Mouse (Mus musculus): ENCODE measurements around the gene Igsf21. TPM values are rescaled to one million over a fixed set of nuclear protein-coding genes. Genes with fewer than 3 reads are reported as not detected.

The Igsf21 gene
- polyA plus RNA-seq, 1 experiment: not detected

DNA sequence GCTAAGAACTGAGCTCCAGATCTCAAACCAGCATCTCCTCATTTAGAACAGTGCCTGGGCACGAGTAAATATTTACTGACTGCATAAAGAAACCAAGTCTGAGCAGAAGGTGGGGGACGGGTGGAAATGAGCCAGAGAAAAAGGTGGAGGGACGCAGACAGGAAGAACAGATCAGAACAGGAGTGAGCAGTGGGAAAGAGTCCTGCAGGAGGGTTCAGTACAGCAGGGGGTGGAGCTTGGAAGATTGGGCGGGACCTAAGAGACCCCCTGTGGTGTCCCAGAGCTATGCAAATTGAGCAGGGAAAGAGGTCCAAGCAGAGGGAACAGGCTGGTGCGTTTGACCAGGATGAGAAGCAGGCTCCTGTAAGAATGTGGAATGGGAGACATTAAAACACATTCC lies 241.7 kb downstream of the Igsf21 start:
- no peaks in the 10 kb centered on the region for H3K36me3 ChIP-seq (ENCODE audit: control insufficient read depth, insufficient read depth)
- peaks cover 36% of the 10 kb centered on the region for H3K27me3 ChIP-seq (ENCODE audit: control insufficient read depth, insufficient read depth, insufficient read length)
- H3K79me2 ChIP-seq (ENCODE audit: control insufficient read depth, insufficient read depth): no peaks in the 10 kb centered on the region
- no peak for TF ChIP-seq E2F4 (IDR thresholded peaks at IDR 0.05; ENCODE audit: insufficient read depth)
- TF ChIP-seq TCF12 (IDR thresholded peaks at IDR 0.05; ENCODE audit: insufficient read depth, poor library complexity, severe bottlenecking): no peak
- no peak for TF ChIP-seq POLR2AphosphoS2 (IDR thresholded peaks at IDR 0.05; ENCODE audit: insufficient read length, low read depth)
- no peak for TF ChIP-seq POLR2A (IDR thresholded peaks at IDR 0.05; ENCODE audit: insufficient read length, low read depth)
- TF ChIP-seq MYOG (IDR thresholded peaks at IDR 0.05; ENCODE audit: control insufficient read depth in 1 of 3, insufficient read depth in 1 of 3, insufficient read length in 2 of 3, low read depth in 2 of 3): no peak
- TF ChIP-seq CEBPB (IDR thresholded peaks at IDR 0.05; ENCODE audit: insufficient read depth, poor library complexity, severe bottlenecking): no peak
- no peak for TF ChIP-seq SRF (IDR thresholded peaks at IDR 0.05; ENCODE audit: control insufficient read depth, insufficient read length, low read depth)
- no peak for TF ChIP-seq USF1 (IDR thresholded peaks at IDR 0.05; ENCODE audit: low read depth)
- TF ChIP-seq TCF3 (IDR thresholded peaks at IDR 0.05; ENCODE audit: insufficient read length, low read depth): no peak
- no peak for TF ChIP-seq MYOD1 (IDR thresholded peaks at IDR 0.05; ENCODE audit: control insufficient read depth in 1 of 3, insufficient read length in 2 of 3, low read depth in 2 of 3)
- TF ChIP-seq MAX (IDR thresholded peaks at IDR 0.05; ENCODE audit: low read depth): no peak
- TF ChIP-seq REST (IDR thresholded peaks at IDR 0.05; ENCODE audit: insufficient read depth, insufficient read length): no peak
- H3K4me3 ChIP-seq: no peak overlapping the region
- no peak overlapping the region for H3K4me2 ChIP-seq (ENCODE audit: low read depth)
- no peak overlapping the region for H3ac ChIP-seq (ENCODE audit: control insufficient read depth, insufficient read length)

DNA sequence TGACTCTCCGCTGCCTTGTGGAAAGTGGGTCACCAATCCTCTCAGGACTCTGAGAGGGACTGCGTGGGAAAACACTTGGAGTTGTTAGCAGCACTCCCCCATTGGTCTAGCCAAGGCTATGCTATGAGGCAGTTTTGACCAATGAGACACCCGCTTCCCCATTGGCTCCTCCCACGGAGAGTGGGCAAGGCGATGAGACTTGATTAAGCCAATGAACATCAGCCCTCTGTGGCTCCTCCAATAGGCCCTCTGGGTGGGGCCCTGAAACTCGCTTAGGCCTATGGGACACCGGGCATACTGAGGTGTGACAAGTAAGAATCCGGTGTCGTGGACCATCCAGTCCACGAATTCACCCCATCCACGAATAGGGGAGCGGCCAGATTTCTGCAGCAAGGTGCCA lies 242.4 kb downstream of the Igsf21 start:
- Histone ChIP-seq H3ac (ENCODE audit: control insufficient read depth, insufficient read length) (no peak overlapping the region), H3K27me3 (ENCODE audit: control insufficient read depth, insufficient read depth, insufficient read length) (peaks cover 36% of the 10 kb centered on the region), H3K36me3 (ENCODE audit: control insufficient read depth, insufficient read depth) (no peaks in the 10 kb centered on the region), H3K4me3 (no peak overlapping the region), H3K79me2 (ENCODE audit: control insufficient read depth, insufficient read depth) (no peaks in the 10 kb centered on the region), H3K4me2 (ENCODE audit: low read depth) (no peak overlapping the region)
- TF ChIP-seq E2F4 (IDR thresholded peaks at IDR 0.05; ENCODE audit: insufficient read depth): no peak
- no peak for TF ChIP-seq SRF (IDR thresholded peaks at IDR 0.05; ENCODE audit: control insufficient read depth, insufficient read length, low read depth)
- no peak for TF ChIP-seq TCF3 (IDR thresholded peaks at IDR 0.05; ENCODE audit: insufficient read length, low read depth)
- no peak for TF ChIP-seq USF1 (IDR thresholded peaks at IDR 0.05; ENCODE audit: low read depth)
- no peak for TF ChIP-seq POLR2A (IDR thresholded peaks at IDR 0.05; ENCODE audit: insufficient read length, low read depth)
- TF ChIP-seq TCF12 (IDR thresholded peaks at IDR 0.05; ENCODE audit: insufficient read depth, poor library complexity, severe bottlenecking): no peak
- no peak for TF ChIP-seq MAX (IDR thresholded peaks at IDR 0.05; ENCODE audit: low read depth)
- TF ChIP-seq CEBPB (IDR thresholded peaks at IDR 0.05; ENCODE audit: insufficient read depth, poor library complexity, severe bottlenecking): no peak
- TF ChIP-seq MYOG (IDR thresholded peaks at IDR 0.05; ENCODE audit: control insufficient read depth in 1 of 3, insufficient read depth in 1 of 3, insufficient read length in 2 of 3, low read depth in 2 of 3): no peak
- TF ChIP-seq POLR2AphosphoS2 (IDR thresholded peaks at IDR 0.05; ENCODE audit: insufficient read length, low read depth): no peak
- TF ChIP-seq MYOD1 (IDR thresholded peaks at IDR 0.05; ENCODE audit: control insufficient read depth in 1 of 3, insufficient read length in 2 of 3, low read depth in 2 of 3): no peak
- TF ChIP-seq REST (IDR thresholded peaks at IDR 0.05; ENCODE audit: insufficient read depth, insufficient read length): no peak

DNA sequence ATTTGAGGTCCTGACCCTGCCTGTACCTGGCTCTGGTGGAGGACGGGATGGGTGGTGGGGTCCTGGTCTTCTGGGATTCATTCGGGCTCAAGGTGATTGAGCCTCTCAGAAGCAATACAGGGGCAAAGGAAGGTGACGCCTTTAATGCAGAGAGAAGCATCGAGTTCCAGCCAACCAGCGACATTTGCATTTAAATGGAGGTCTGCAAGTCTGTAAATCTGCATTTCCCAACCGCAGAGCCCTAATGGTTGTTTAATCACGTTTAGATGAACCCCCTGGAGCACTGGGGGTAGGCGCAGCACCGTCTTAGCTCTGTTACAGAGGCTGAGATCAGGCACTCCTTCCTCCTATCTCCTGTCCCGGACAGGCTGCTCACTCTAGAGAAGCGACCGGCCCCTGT lies 244.5 kb downstream of the Igsf21 start:
- peaks cover 36% of the 10 kb centered on the region for H3K27me3 ChIP-seq (ENCODE audit: control insufficient read depth, insufficient read depth, insufficient read length)

DNA sequence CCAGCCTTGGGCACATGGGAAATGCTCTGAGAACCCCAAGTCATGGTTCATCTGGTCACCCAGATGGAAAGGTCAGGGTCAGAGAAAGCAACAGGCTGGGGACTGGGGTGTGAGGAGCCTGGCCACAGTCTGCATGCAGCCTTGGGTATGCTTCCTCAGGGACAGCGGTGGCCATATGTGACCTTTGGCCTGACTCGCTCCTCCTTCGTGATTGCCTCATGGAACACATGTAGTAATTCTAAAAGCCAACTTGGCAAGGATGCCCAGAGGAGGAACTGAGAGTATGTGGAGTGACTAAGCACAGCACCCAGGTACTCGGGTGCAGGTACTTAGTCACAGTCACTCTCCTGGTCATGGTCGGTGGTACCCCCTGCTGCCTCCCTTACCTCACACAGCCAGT lies 245.7 kb downstream of the Igsf21 start:
- peaks cover 36% of the 10 kb centered on the region for H3K27me3 ChIP-seq (ENCODE audit: control insufficient read depth, insufficient read depth, insufficient read length)
- H3K36me3 ChIP-seq (ENCODE audit: control insufficient read depth, insufficient read depth): no peaks in the 10 kb centered on the region
- TF ChIP-seq E2F4 (IDR thresholded peaks at IDR 0.05; ENCODE audit: insufficient read depth) (no peak), POLR2A (IDR thresholded peaks at IDR 0.05; ENCODE audit: insufficient read length, low read depth) (no peak), SRF (IDR thresholded peaks at IDR 0.05; ENCODE audit: control insufficient read depth, insufficient read length, low read depth) (no peak), MYOD1 (IDR thresholded peaks at IDR 0.05; ENCODE audit: control insufficient read depth in 1 of 3, insufficient read length in 2 of 3, low read depth in 2 of 3) (no peak), POLR2AphosphoS2 (IDR thresholded peaks at IDR 0.05; ENCODE audit: insufficient read length, low read depth) (no peak), TCF3 (IDR thresholded peaks at IDR 0.05; ENCODE audit: insufficient read length, low read depth) (no peak)
- no peak overlapping the region for H3ac ChIP-seq (ENCODE audit: control insufficient read depth, insufficient read length)
- H3K4me3 ChIP-seq: no peak overlapping the region
- H3K4me2 ChIP-seq (ENCODE audit: low read depth): no peak overlapping the region
- no peaks in the 10 kb centered on the region for H3K79me2 ChIP-seq (ENCODE audit: control insufficient read depth, insufficient read depth)

More for the DNA sequence above, 244.5 kb downstream of the Igsf21 start:
- TF ChIP-seq MAX (IDR thresholded peaks at IDR 0.05; ENCODE audit: low read depth) (no peak), USF1 (IDR thresholded peaks at IDR 0.05; ENCODE audit: low read depth) (no peak), TCF3 (IDR thresholded peaks at IDR 0.05; ENCODE audit: insufficient read length, low read depth) (no peak), POLR2A (IDR thresholded peaks at IDR 0.05; ENCODE audit: insufficient read length, low read depth) (no peak), POLR2AphosphoS2 (IDR thresholded peaks at IDR 0.05; ENCODE audit: insufficient read length, low read depth) (no peak), E2F4 (IDR thresholded peaks at IDR 0.05; ENCODE audit: insufficient read depth) (no peak), REST (IDR thresholded peaks at IDR 0.05; ENCODE audit: insufficient read depth, insufficient read length) (no peak), SRF (IDR thresholded peaks at IDR 0.05; ENCODE audit: control insufficient read depth, insufficient read length, low read depth) (no peak), MYOG (IDR thresholded peaks at IDR 0.05; ENCODE audit: control insufficient read depth in 1 of 3, insufficient read depth in 1 of 3, insufficient read length in 2 of 3, low read depth in 2 of 3) (no peak), MYOD1 (IDR thresholded peaks at IDR 0.05; ENCODE audit: control insufficient read depth in 1 of 3, insufficient read length in 2 of 3, low read depth in 2 of 3) (no peak)
- Histone ChIP-seq H3ac (ENCODE audit: control insufficient read depth, insufficient read length) (no peak overlapping the region), H3K4me3 (no peak overlapping the region), H3K4me2 (ENCODE audit: low read depth) (no peak overlapping the region), H3K36me3 (ENCODE audit: control insufficient read depth, insufficient read depth) (no peaks in the 10 kb centered on the region), H3K79me2 (ENCODE audit: control insufficient read depth, insufficient read depth) (no peaks in the 10 kb centered on the region)

DNA sequence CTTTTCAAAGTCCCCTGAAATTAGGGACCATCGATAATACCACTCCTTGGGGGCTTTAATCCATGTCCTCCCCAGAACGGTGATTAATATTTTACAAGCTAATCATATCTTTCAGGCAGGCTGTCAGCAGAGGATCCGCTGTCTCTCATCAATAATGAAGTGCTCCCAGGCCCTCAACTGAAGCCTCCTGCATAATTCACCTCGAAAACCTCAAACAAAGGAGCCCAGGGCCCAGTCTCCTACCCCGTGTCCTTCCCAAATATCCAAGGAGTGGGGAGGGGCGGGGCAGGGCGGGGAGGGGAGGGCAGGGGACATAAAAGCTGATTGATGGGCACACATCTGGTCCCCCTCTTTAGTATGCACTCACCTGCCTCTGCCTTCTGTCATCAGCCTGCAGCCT lies 247.6 kb downstream of the Igsf21 start:
- H3K4me2 ChIP-seq (ENCODE audit: low read depth): no peak overlapping the region
- no peak overlapping the region for H3ac ChIP-seq (ENCODE audit: control insufficient read depth, insufficient read length)
- H3K36me3 ChIP-seq (ENCODE audit: control insufficient read depth, insufficient read depth): no peaks in the 10 kb centered on the region
- H3K4me3 ChIP-seq: no peak overlapping the region
- TF ChIP-seq CEBPB (IDR thresholded peaks at IDR 0.05; ENCODE audit: insufficient read depth, poor library complexity, severe bottlenecking) (no peak), MAX (IDR thresholded peaks at IDR 0.05; ENCODE audit: low read depth) (no peak), POLR2A (IDR thresholded peaks at IDR 0.05; ENCODE audit: insufficient read length, low read depth) (no peak), POLR2AphosphoS2 (IDR thresholded peaks at IDR 0.05; ENCODE audit: insufficient read length, low read depth) (no peak), TCF12 (IDR thresholded peaks at IDR 0.05; ENCODE audit: insufficient read depth, poor library complexity, severe bottlenecking) (no peak), SRF (IDR thresholded peaks at IDR 0.05; ENCODE audit: control insufficient read depth, insufficient read length, low read depth) (no peak), REST (IDR thresholded peaks at IDR 0.05; ENCODE audit: insufficient read depth, insufficient read length) (no peak), MYOG (IDR thresholded peaks at IDR 0.05; ENCODE audit: control insufficient read depth in 1 of 3, insufficient read depth in 1 of 3, insufficient read length in 2 of 3, low read depth in 2 of 3) (no peak), TCF3 (IDR thresholded peaks at IDR 0.05; ENCODE audit: insufficient read length, low read depth) (no peak), MYOD1 (IDR thresholded peaks at IDR 0.05; ENCODE audit: control insufficient read depth in 1 of 3, insufficient read length in 2 of 3, low read depth in 2 of 3) (no peak), USF1 (IDR thresholded peaks at IDR 0.05; ENCODE audit: low read depth) (no peak), E2F4 (IDR thresholded peaks at IDR 0.05; ENCODE audit: insufficient read depth) (no peak)
- H3K79me2 ChIP-seq (ENCODE audit: control insufficient read depth, insufficient read depth): no peaks in the 10 kb centered on the region
- H3K27me3 ChIP-seq (ENCODE audit: control insufficient read depth, insufficient read depth, insufficient read length): peaks cover 27% of the 10 kb centered on the region

Measured in myocyte (in vitro differentiated cells).